Mouse (Mus musculus) natural killer cell, adult 2 months (primary cell): ENCODE measurements around the gene Cd79a.

Experiments used
- DNase-seq, 2 experiments: peaks; one replicate each; pipeline ENCODE4 v3.0.0; 2022; ENCODE audit warnings: low spot score in 2 of 2

Gene Cd79a

GRCm38 (mm10) chr7:24918763-24919323 lies 21.7 kb downstream of the Cd79a start:
- no peak for DNase-seq

GRCm38 (mm10) chr7:24919728-24920127 lies 22.5 kb downstream of the Cd79a start:
- no peak for DNase-seq

- no peak for DNase-seq
These were observed 33.3 kb downstream of the Cd79a start for GRCm38 (mm10) chr7:24930475-24930874.

GRCm38 (mm10) chr7:24931651-24932050 lies 34.5 kb downstream of the Cd79a start:
- no peak for DNase-seq

GRCm38 (mm10) chr7:24943641-24944040 lies 46.5 kb downstream of the Cd79a start:
- DNase-seq = no peak

GRCm38 (mm10) chr7:24944257-24944950 lies 47.2 kb downstream of the Cd79a start, which contains the start of gene Gm4881:
Gm4881 (minus strand) TSS chr7:24944494.
- no peak for DNase-seq

- DNase-seq = no peak
These were observed 50.3 kb downstream of the Cd79a start for GRCm38 (mm10) chr7:24947316-24948048.

GRCm38 (mm10) chr7:24948774-24949173 lies 51.6 kb downstream of the Cd79a start:
- DNase-seq = no peak

- peak; percentile 61 to 79 for DNase-seq
These were observed 52.9 kb downstream of the Cd79a start for GRCm38 (mm10) chr7:24949958-24950623.
